In the genomic region with DNA sequence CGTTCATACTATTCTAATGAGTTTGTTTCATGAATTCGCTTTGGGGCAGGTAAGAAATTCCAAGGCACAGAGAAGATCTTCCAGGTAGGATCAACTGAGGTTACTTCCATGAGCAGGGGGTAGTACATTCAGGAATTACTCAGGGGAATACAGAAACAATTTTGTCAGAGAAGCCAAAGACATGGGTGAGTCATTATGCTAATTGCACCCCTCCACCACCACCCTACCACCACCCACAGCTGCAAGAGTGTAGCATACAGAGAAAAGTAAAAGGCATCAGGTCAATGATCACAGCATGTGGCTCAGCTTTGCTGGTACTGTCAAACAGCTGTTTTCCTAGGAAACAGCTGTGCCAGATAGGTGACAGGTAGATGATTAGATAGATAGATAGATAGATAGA, we compare ENCODE assay signal across 22 mouse cellular contexts.
DNase-seq lines count a peak whose midpoint lies in the region; ATAC-seq and TF ChIP-seq lines count a peak whose summit lies in the region.
"Had no signal": no experiment of that assay in that cellular context is flagged by ENCODE, and none has a peak within 500 bp of the region (broad histone marks: within the 10 kb centered on the region; RNA-seq: fewer than 3 reads in every experiment).

No protein-coding gene starts in this region.

- DNase-seq in frontal cortex, postnatal 36 days (ENCODE audit: low spot score in 2 of 2) = no peak
- peak; percentile 7 for DNase-seq in R1 (ENCODE audit: low read depth, low spot score)
- peak; percentile 66 for DNase-seq in brain, adult 2 months (ENCODE audit: low read depth, low spot score)
- peak; percentile 16 for DNase-seq in telencephalon, adult 2 months (ENCODE audit: low read depth, low spot score)
- DNase-seq in lung, adult 2 months = no peak
- DNase-seq in adrenal gland, postnatal 14 days = no peak
- no peak for DNase-seq in kidney, adult 8-10 months
- DNase-seq: adrenal gland, adult 2 months; adrenal gland, adult 8-10 months; adrenal gland, postnatal 10 days; adrenal gland, postnatal 25 days; adrenal gland, postnatal 36 days; B cell, adult 2 months; cerebellum, adult 11 months; cerebellum, adult 11-12 months; cerebellum, adult 18-20 months; cerebellum, adult 2 months; cerebellum, adult 8-10 months had no signal

- WGBS in lung, adult 2 months = 77% methylated on average over 2 of the region's 2 CpGs

- no peak for TF ChIP-seq CTCF in lung, adult 2 months (IDR thresholded peaks at IDR 0.05; ENCODE audit: insufficient read depth, low read length)

- ATAC-seq in frontal cortex, adult (ENCODE audit: low TSS enrichment) = peak; percentile 73
- ATAC-seq: activated CD4-positive, CD25-positive, alpha-beta regulatory T cell, adult 4 months; CD4-positive, CD25-positive, alpha-beta regulatory T cell, adult 4 months; Patski had no signal

- no peak overlapping the region for H3K4me3 ChIP-seq in lung, adult 2 months (replicated peaks; ENCODE audit: extremely low read depth, low read depth, low read length)

- no peaks in the 10 kb centered on the region for H3K4me1 ChIP-seq in lung, adult 2 months (ENCODE audit: control insufficient read depth, insufficient read depth, low read length)

- TF ChIP-seq POLR2A in lung, adult 2 months (IDR thresholded peaks at IDR 0.05; ENCODE audit: borderline replicate concordance, extremely low read depth, low read depth, low read length) = no peak

Comparison
In these comparisons a context has a peak if more than half of its experiments do, and no peak if none do; other contexts are left out.
1. DNase-seq: peak in R1 (single experiment), brain, adult 2 months (single experiment) and telencephalon, adult 2 months (single experiment); none in frontal cortex, postnatal 36 days (0 of 2), lung, adult 2 months (single experiment), adrenal gland, postnatal 14 days (single experiment) and kidney, adult 8-10 months (0 of 2).